Mouse (Mus musculus): ENCODE measurements at regions not wholly inside any gene's neighbourhood (a gene's known extent, or its start where the extent isn't known, plus 50 kb on each side); places are given as distances from the start of the nearest gene placed in this dataset.

DNA sequence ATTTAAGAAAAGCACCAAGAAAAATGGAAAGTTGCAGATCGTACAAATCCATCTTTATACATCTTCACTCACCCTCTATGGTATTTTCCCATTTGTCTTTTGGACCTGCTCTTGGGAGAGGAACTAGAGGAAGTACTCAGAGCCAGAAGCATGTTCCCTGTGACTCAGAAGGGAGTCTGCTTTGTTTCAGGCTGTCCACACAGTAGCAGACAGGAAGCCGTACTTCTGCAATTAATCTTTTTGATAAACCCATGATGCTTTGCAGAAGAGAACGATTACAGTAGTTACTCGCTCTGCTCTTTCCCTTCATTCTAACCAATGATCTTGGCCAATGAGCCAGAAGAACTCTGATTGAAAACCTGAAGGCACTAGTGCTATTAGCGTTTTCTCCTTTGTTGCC lies 92.8 kb upstream of the Robo2 start:
- WGBS = 50% methylated on average over 5 of the region's 5 CpGs
- Histone ChIP-seq H3K27ac (ENCODE audit: low read length) (no peak overlapping the region), H3K4me2 (replicated peaks; ENCODE audit: low read depth, low read length) (no peak overlapping the region), H3K4me1 (ENCODE audit: insufficient read depth, low read depth, low read length) (no peaks in the 10 kb centered on the region), H3K9me3 (ENCODE audit: low read length) (no peaks in the 10 kb centered on the region), H3K36me3 (ENCODE audit: insufficient read depth, low read length) (no peaks in the 10 kb centered on the region), H3K4me3 (ENCODE audit: low read depth, low read length) (no peak overlapping the region), H3K27me3 (replicated peaks; ENCODE audit: insufficient read depth, low read length) (no peaks in the 10 kb centered on the region), H3K9ac (replicated peaks; ENCODE audit: low read depth) (no peak overlapping the region)
- no peak for DNase-seq (ENCODE audit: low spot score)
- no peak for ATAC-seq
- TF ChIP-seq EP300 (IDR thresholded peaks at IDR 0.05) (no peak), CTCF (IDR thresholded peaks at IDR 0.05) (no peak)

DNA sequence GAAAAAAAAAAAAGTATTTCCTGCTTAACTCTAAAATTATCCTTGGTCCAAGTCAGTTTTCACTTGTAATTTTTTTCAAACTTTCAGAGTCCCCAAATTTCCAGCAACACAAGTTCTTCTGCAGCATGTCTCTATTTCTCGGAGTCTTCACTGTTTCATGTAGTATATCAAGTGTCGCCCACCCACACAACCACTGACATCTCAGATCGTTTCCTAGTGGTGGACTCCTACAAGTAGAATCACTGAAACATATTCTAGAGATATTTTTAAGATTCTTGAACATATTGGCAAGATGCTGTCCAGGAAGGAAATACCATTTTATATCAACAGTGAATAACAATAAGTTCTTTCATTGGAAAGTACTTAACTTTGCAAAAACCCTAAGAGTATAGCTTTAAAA lies 89.1 kb upstream of the Robo2 start:
- no peak overlapping the region for H3K4me2 ChIP-seq (replicated peaks; ENCODE audit: low read depth, low read length)
- H3K4me1 ChIP-seq (ENCODE audit: insufficient read depth, low read depth, low read length) = no peaks in the 10 kb centered on the region
- no peaks in the 10 kb centered on the region for H3K9me3 ChIP-seq (ENCODE audit: low read length)
- TF ChIP-seq EP300 (IDR thresholded peaks at IDR 0.05) = no peak
- no peak for TF ChIP-seq CTCF (IDR thresholded peaks at IDR 0.05)
- no peaks in the 10 kb centered on the region for H3K36me3 ChIP-seq (ENCODE audit: insufficient read depth, low read length)
- H3K27ac ChIP-seq (ENCODE audit: low read length) = no peak overlapping the region
- ATAC-seq = no peak
- H3K4me3 ChIP-seq (ENCODE audit: low read depth, low read length) = no peak overlapping the region
- no peak for DNase-seq (ENCODE audit: low spot score)
- 71% methylated on average over 3 of the region's 3 CpGs for WGBS
- no peaks in the 10 kb centered on the region for H3K27me3 ChIP-seq (replicated peaks; ENCODE audit: insufficient read depth, low read length)
- H3K9ac ChIP-seq (replicated peaks; ENCODE audit: low read depth) = no peak overlapping the region

DNA sequence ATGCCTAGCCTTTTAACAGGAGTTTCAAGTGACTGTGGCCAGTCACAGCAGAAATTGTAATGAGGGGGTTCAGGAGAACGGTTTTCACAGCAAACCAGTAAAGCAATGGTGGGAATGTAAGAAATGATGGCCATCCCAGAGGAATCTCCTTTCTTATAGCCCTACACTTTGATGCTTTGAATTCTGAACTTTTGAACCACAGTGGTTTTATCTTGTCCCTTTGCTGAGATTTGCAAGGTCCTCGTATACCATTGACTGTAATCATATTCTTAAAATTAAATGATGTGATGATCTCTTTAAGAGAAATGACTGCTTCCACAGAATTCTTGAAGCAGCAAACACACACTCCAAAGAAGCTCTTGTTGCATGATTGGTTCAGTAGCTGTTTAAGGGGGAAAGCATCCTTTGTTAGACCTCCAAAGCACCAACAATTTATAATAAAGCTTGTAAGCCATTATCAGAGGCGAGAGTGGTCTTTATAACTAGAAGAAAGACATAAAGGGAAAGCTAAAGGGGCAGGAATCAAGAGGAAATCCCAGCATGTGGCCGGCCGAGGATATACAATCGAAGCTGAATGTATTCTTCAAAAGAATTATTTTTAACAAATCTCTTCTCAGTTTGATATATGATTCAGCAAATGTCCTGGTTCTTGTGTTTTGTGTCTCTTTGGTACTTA lies 56.3 kb upstream of the Robo2 start:
- no peaks in the 10 kb centered on the region for H3K27me3 ChIP-seq (replicated peaks; ENCODE audit: insufficient read depth, low read length)
- no peak overlapping the region for H3K9ac ChIP-seq (replicated peaks; ENCODE audit: low read depth)
- H3K4me3 ChIP-seq (ENCODE audit: low read depth, low read length) = no peak overlapping the region
- TF ChIP-seq CTCF (IDR thresholded peaks at IDR 0.05) = no peak
- no peak for TF ChIP-seq EP300 (IDR thresholded peaks at IDR 0.05)
- no peak overlapping the region for H3K4me2 ChIP-seq (replicated peaks; ENCODE audit: low read depth, low read length)
- no peak for ATAC-seq
- WGBS = 64% methylated on average over 6 of the region's 6 CpGs
- H3K36me3 ChIP-seq (ENCODE audit: insufficient read depth, low read length) = no peaks in the 10 kb centered on the region
- H3K4me1 ChIP-seq (ENCODE audit: insufficient read depth, low read depth, low read length) = no peaks in the 10 kb centered on the region
- H3K27ac ChIP-seq (ENCODE audit: low read length) = no peak overlapping the region
- no peaks in the 10 kb centered on the region for H3K9me3 ChIP-seq (ENCODE audit: low read length)
- DNase-seq (ENCODE audit: low spot score) = no peak

DNA sequence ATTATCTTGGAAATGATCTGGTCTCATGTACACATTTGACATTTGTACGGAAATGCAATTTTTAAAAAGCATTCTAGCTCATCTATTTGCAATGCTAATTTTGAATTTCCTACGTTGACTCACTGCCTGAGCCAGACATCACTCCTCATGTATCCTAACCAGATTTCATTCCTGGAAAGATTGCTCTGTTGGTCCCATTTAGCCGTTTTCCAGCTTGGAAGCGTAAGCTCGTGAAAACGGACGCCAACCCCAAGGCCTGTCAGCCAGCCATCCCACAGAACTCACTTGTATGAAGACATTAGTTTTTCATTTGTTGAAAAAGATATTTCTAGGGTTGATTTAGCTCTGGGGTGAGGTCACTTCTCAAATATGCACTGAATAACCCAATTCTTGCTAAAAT lies 55.5 kb upstream of the Robo2 start:
- Histone ChIP-seq H3K9me3 (ENCODE audit: low read length) (no peaks in the 10 kb centered on the region), H3K36me3 (ENCODE audit: insufficient read depth, low read length) (no peaks in the 10 kb centered on the region), H3K9ac (replicated peaks; ENCODE audit: low read depth) (no peak overlapping the region), H3K4me3 (ENCODE audit: low read depth, low read length) (no peak overlapping the region), H3K4me2 (replicated peaks; ENCODE audit: low read depth, low read length) (no peak overlapping the region), H3K27me3 (replicated peaks; ENCODE audit: insufficient read depth, low read length) (no peaks in the 10 kb centered on the region), H3K27ac (ENCODE audit: low read length) (no peak overlapping the region), H3K4me1 (ENCODE audit: insufficient read depth, low read depth, low read length) (no peaks in the 10 kb centered on the region)
- no peak for ATAC-seq
- TF ChIP-seq CTCF (IDR thresholded peaks at IDR 0.05) (no peak), EP300 (IDR thresholded peaks at IDR 0.05) (no peak)
- 76% methylated on average over 7 of the region's 7 CpGs for WGBS
- DNase-seq (ENCODE audit: low spot score) = no peak

DNA sequence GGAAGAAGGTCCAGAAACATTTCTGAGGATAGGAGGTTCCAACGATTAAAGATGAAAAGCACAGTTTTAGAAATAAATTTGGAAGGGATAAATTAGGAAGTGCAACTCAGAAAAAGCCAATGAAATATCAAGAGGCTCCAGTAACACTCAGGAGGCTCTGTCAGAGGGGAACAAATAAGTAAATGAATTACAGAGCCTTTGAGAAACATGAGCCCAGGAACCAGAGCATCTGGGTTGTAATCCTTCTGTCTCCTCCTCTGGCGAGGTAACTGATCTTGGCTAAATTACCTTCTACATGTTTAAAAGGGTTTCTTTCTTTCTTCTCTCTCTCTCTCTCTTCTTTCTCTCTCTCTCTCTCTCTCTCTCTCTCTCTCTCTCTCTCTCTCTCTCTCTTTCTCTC lies 53.2 kb upstream of the Robo2 start:
- Histone ChIP-seq H3K9ac (replicated peaks; ENCODE audit: low read depth) (no peak overlapping the region), H3K9me3 (ENCODE audit: low read length) (no peaks in the 10 kb centered on the region), H3K4me1 (ENCODE audit: insufficient read depth, low read depth, low read length) (no peaks in the 10 kb centered on the region), H3K27ac (ENCODE audit: low read length) (no peak overlapping the region), H3K4me3 (ENCODE audit: low read depth, low read length) (no peak overlapping the region), H3K4me2 (replicated peaks; ENCODE audit: low read depth, low read length) (no peak overlapping the region), H3K27me3 (replicated peaks; ENCODE audit: insufficient read depth, low read length) (no peaks in the 10 kb centered on the region), H3K36me3 (ENCODE audit: insufficient read depth, low read length) (no peaks in the 10 kb centered on the region)
- no peak for ATAC-seq
- TF ChIP-seq CTCF (IDR thresholded peaks at IDR 0.05) = no peak
- TF ChIP-seq EP300 (IDR thresholded peaks at IDR 0.05) = no peak
- WGBS = 54% methylated on average over 2 of the region's 2 CpGs
- no peak for DNase-seq (ENCODE audit: low spot score)

DNA sequence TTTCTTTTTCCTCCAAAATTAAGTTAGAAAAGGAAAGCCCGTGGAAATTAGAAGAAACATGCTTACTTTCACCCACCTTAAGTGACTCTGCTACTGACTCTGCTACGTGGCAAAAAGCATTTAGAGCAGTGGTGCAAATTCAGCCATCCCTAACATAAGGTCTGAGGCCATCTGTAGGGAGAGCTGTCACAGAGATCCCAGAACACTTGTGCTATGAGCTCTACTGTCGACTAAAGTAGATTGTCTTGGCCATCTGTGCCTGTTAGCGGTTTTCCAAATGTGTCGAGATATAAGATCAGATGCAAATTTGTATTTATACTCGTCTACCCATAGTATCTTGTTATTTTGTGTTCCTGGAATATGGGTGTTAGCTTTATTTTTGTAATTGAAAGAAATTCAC lies 52.7 kb upstream of the Robo2 start:
- no peaks in the 10 kb centered on the region for H3K4me1 ChIP-seq (ENCODE audit: insufficient read depth, low read depth, low read length)
- TF ChIP-seq CTCF (IDR thresholded peaks at IDR 0.05) (no peak), EP300 (IDR thresholded peaks at IDR 0.05) (no peak)
- H3K4me2 ChIP-seq (replicated peaks; ENCODE audit: low read depth, low read length) = no peak overlapping the region
- 50% methylated on average over 6 of the region's 6 CpGs for WGBS
- DNase-seq (ENCODE audit: low spot score) = no peak
- no peak overlapping the region for H3K27ac ChIP-seq (ENCODE audit: low read length)
- no peak overlapping the region for H3K9ac ChIP-seq (replicated peaks; ENCODE audit: low read depth)
- no peaks in the 10 kb centered on the region for H3K9me3 ChIP-seq (ENCODE audit: low read length)
- no peak for ATAC-seq
- H3K4me3 ChIP-seq (ENCODE audit: low read depth, low read length) = no peak overlapping the region
- H3K27me3 ChIP-seq (replicated peaks; ENCODE audit: insufficient read depth, low read length) = no peaks in the 10 kb centered on the region
- no peaks in the 10 kb centered on the region for H3K36me3 ChIP-seq (ENCODE audit: insufficient read depth, low read length)

DNA sequence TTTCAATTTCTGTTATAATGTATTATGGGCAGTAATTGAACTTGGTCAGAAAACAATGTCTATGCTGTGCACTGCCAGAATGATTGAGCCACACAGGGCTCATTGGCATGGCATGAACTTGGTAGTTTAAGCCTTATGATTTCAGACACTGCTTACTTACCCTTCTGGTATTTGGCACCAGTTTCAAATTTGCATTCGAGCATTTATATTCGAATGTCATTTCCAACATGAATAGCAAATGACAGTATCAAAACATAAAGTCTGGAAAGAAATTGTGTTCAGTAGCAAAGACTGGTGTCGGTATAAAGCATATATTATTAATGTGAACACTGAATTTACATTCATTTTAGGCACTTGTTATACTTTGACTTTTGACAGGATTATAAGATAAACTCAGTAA lies 50.8 kb upstream of the Robo2 start:
- TF ChIP-seq EP300 (IDR thresholded peaks at IDR 0.05) (no peak), CTCF (IDR thresholded peaks at IDR 0.05) (no peak)
- no peak overlapping the region for H3K4me2 ChIP-seq (replicated peaks; ENCODE audit: low read depth, low read length)
- no peak overlapping the region for H3K4me3 ChIP-seq (ENCODE audit: low read depth, low read length)
- H3K27ac ChIP-seq (ENCODE audit: low read length) = no peak overlapping the region
- ATAC-seq (no peak), DNase-seq (ENCODE audit: low spot score) (no peak)
- H3K4me1 ChIP-seq (ENCODE audit: insufficient read depth, low read depth, low read length) = no peaks in the 10 kb centered on the region
- H3K9me3 ChIP-seq (ENCODE audit: low read length) = no peaks in the 10 kb centered on the region
- no peaks in the 10 kb centered on the region for H3K36me3 ChIP-seq (ENCODE audit: insufficient read depth, low read length)
- no peaks in the 10 kb centered on the region for H3K27me3 ChIP-seq (replicated peaks; ENCODE audit: insufficient read depth, low read length)
- no peak overlapping the region for H3K9ac ChIP-seq (replicated peaks; ENCODE audit: low read depth)
- WGBS = 89% methylated on average over 3 of the region's 3 CpGs
